Mouse (Mus musculus) hindbrain, embryonic 16.5 days (tissue): ENCODE measurements around the gene Srp9. TPM values are rescaled to one million over a fixed set of nuclear protein-coding genes. Genes with fewer than 3 reads are reported as not detected.

Experiments used
- polyA plus RNA-seq: library from polyadenylated mRNA; unstranded; fragments of >200 nt; fragmentation: Nextera tagmentation; extraction: Ambion mirVana; gene quantifications from 2 replicates; pipeline ENCODE4 v1.2.1, GENCODE M21; 2015

The Srp9 gene
- polyA plus RNA-seq, 1 experiment from 2014 or later = 134 TPM

Other genes starting within 250 kb of the Srp9 start
- 23.5 and 24.4 TPM in 2 replicates for gene Enah, start 104.7 kb upstream of the Srp9 start, polyA plus RNA-seq
- gene Vmn1r1, start 39.7 kb downstream of the Srp9 start, polyA plus RNA-seq = not detected in 2 replicates
- 102 and 116 TPM in 2 replicates for gene Degs1, start 158.1 kb downstream of the Srp9 start, polyA plus RNA-seq
- 20.6 and 22.0 TPM in 2 replicates for gene Fbxo28, start 216.9 kb downstream of the Srp9 start, polyA plus RNA-seq